Mouse (Mus musculus) hematopoietic stem cell, adult 5-6 weeks (primary cell): ENCODE data around the gene Lypd3. TPM values are rescaled to one million over a fixed set of nuclear protein-coding genes. Genes with fewer than 3 reads are reported as not detected.
"Not testable (repeated sequence)": the region's sequence is repeated elsewhere in the genome, so short reads cannot be mapped to it uniquely, and the experiment has no call there.

Experiments used
- ATAC-seq, 2 experiments: fragments of 125-278 bp in 1 of 2; replicated peaks in 1 of 2; 2 replicates each; pipeline ENCODE4 v1.8.0; 2016 to 2017; ENCODE audit warnings: inconsistent platforms in 2 of 2, mild to moderate bottlenecking in 2 of 2, moderate number of reproducible peaks in 2 of 2, low read depth in 1 of 2, moderate TSS enrichment in 1 of 2; ENCODE audit not compliant: low FRiP score in 2 of 2, poor library complexity in 2 of 2, severe bottlenecking in 2 of 2, insufficient read depth in 1 of 2, low TSS enrichment in 1 of 2
- total RNA-seq: library from RNA; stranded (forward); fragments of 172-1452, 232-1000 nt; gene quantifications from 2 replicates; pipeline ENCODE4 v1.2.3, GENCODE M21; 2017

Gene Lypd3
- total RNA-seq, 1 experiment from 2014 or later = not detected

DNA sequence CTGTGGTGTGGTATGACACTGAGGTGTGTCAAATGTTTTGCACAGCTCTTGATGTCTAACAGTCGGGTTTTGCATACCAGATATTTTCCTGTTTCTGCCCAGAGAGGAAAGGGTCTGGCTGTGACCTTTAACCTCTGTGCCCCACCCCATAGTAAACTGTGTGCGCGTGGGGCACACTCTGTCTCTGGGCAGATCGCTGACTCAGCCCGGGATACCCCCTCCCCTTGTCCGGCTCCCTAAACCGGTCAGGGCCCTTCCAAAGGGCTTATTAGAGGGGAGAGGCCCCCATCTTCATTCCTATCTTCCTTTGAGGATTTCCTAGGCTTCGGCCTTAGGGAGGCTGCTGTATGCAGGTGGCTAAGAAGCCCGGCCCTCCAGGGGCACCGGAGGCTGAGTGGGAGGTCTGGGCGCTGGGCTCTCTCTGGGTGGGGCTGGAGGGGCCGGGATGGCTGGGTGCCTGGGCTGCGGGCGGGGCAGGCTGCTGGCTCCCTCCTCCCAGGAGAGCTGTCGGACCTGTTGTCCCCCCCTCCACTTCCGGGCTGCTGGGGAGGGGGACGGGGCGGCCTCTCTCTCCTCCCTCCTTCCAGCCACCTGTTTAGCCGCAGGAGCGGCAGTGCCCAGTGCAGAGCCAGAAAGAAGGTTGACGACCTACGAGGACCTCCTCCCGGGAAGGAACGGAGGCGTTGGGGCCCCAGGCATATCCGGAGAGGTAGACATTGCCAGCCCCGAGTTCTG lies 26.0 kb upstream of the Lypd3 start, which contains the start of gene Phldb3:
Gene Phldb3 (plus strand): TSS at position 620 of the 735 bp plus-strand sequence.
- ATAC-seq = peak; percentile 25 to 48; a peak in 3 of 4 replicates

DNA sequence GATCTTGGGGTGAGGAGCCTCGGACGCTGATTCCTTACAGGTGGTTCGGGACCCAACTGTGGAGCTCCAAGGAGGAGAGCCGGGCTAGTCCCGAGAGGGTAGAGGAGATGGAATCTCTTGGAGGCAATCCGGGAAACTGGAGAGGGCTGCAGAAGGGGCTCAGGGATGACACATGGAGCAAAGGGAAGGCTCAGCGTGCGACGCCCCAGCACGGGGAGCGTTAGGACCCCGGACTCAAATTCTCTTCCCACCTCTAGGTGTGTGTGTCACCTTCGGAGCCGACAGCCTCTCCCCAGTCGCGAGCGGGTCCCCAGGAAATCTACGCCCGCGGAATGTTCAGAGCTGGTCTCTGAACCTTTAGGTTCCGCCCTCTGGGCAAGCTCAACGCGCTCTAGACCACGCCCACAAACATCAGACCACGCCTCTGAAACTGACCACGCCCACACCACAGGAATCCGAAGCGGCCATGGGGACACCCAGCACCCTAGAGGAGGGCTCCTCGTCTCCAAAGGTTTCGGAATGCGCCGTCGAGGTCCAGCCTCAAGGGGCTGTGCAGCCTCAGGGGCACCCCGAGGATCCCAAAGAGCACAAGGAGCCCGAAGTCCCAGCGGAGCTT lies 25.4 kb upstream of the Lypd3 start:
- ATAC-seq = peak; percentile 77 to 80

DNA sequence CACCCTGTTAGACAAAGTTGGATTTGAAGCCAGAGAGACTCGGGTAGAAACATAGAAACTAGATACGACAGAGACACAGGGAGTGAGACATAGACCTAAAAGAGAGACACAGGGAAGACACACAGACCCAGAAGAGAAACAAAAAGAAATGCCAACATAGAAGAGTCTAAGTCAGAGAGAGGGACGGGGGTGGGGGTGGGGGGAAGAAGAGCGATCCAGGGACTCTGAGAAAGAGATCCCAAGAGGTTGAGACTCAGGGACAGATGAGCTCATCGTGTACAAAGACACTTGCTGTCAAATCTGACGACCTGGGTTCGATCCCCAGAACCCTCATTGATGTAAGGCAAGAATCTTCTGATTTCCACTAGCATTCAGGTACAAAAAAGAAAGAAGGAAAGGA lies 24.6 kb upstream of the Lypd3 start:
- ATAC-seq = no peak

DNA sequence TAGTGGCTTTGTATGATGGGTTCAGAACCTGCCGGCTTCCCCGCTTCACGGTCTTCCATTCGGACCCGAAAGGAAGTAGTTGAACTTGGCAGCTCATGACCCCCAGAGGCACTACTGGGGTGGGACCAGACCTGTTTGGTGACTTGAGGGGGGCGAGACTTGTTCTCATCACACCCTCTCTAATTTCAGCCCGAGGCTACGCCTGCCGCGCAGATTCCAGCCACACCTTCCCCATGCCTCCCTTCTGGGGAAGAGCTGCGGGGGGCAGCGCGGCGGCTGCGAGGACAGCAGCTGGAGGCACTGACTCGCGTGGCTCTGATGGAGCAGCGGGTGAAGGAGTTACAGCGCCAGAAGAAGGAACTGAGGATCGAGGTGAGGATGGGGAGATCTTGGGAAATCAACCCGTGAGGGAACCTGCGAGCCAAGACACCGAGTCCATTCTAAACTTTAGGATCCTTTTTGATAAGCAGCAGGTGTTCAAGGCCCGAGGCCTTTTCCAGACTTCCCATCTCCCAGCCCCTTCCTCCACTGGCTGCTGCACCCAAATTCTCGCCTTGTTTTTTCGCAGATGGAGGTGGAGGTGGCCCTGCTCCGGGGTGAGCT lies 23.9 kb upstream of the Lypd3 start:
- no peak for ATAC-seq

DNA sequence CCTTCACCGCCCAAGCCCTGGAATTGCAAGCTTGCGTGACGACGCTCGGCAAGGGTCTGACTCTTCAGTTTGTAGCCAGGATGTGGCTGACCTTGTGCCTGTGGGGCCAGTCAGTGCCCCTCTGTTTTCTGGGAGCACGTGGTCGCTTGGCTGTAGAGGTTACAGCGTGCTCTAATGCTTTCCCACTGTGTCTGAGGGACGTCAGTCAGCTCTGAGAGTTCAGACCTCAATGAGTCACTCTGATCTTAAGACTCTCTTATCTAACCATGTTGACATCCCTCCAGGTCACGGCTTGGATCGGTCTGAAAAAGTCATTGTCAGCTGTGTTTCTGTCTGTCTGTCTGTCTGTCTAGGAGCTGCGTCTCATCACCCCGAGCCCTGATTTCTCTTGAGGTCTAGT lies 21.5 kb upstream of the Lypd3 start:
- no peak for ATAC-seq

DNA sequence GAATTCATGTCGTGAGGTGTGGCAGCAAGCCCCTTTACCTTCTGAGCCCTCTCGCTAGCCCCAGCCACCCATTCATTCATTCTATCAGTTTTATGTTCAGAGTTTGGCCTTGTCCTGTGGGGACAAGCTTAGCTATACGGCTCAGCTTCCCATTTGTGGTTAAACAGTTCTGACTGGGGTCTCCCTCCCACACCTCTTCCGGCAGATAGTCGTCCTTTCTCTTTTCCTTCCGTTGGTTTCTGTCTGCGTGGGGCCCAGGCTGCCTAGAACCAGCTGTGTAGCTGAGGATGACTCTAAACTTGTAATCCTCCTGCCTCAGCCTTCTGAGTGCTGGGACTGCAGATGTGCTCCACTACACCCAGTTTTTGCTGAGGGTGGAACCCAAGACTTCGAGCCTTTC lies 18.6 kb upstream of the Lypd3 start:
- ATAC-seq = peak; percentile 63 to 74

DNA sequence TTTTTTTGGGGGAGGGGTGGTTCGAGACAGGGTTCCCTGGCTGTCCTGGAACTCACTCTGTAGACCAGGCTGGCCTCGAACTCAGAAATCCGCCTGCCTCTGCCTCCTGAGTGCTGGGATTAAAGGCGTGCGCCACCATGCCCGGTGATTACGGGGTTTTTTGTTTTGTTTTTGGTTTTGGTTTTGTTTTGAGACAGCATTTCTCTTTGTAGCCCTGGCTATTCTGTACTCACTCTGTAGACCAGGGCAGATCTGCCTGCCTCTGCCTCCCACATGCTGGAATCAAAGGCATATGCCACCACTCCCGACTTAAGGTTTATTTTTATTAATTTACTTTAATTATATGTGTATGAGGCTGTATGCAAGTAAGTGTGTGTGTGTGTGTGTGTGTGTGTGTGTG lies 18.0 kb upstream of the Lypd3 start:
- not testable (repeated sequence) for ATAC-seq

DNA sequence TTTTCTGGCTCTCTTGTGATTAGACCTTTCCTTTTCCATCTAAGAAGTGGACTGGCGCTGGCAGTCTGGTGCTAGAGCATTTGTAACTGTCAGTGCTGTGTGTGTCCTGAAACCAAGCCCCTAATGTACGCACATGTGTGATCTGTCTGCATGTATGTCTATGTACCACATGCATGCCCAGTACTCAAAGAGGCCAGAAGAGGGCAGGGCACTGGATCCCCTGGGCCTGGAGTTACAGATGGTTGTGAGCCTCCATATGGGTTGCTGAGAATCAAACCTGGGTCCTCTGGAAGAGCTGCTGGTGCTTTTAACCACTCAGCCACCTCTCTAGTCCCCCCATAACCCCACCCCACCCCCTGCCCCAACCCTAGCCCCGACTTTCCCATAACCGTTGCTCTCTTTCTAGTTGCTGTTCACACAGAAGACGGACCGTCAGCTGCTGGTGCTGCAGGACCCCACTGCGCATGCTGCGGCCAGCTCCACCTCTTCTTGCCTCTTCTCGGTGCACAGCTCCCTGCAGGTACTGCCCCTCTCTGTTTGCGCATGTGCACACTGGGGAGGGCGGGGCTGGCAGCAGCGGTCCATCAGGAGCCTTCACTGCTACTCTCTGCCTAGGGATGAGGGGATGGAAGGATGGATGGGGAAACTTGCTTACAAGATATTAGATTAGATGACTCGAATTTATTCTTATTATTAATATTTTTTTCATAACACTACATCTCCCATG lies 16.5 kb upstream of the Lypd3 start:
- no peak for ATAC-seq

DNA sequence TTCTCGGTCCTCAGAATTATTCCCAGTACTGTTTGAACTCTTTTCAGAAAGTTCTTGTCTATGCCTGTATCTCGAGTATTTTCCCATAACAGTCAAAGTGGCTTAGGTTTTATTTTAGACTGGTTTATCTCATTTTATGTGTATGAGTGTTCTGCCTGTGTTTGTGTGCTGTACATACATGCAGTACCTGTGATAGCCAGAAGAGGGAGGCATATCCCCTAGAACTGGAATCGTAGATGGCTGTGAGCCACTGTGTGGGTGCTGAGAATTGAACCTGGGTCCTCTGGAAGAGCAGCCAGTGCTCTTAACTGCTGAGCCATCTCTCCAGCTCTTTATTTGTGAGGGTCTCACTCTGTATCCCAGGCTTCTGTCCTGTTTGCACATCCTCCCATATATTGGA lies 15.2 kb upstream of the Lypd3 start:
- ATAC-seq = no peak

DNA sequence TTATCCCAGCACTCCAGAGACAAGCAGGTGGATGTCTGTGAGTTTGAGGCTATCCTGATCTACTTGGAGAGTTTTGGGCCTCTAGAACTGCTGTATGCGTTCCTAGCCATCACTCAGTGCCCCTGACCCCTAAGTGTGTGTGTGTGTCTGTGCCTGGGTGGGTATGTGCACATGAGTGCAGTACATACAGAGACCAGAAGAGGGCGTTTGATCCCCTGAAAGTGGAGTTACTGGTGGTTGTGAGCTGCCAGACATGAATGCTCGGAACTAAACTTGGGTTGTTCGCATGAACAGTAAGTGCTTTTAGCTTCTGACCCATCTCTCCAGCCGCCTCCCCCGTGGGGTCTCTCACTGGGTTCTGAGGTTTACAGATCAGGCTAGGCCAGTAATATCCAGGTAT lies 13.4 kb upstream of the Lypd3 start:
- no peak for ATAC-seq

DNA sequence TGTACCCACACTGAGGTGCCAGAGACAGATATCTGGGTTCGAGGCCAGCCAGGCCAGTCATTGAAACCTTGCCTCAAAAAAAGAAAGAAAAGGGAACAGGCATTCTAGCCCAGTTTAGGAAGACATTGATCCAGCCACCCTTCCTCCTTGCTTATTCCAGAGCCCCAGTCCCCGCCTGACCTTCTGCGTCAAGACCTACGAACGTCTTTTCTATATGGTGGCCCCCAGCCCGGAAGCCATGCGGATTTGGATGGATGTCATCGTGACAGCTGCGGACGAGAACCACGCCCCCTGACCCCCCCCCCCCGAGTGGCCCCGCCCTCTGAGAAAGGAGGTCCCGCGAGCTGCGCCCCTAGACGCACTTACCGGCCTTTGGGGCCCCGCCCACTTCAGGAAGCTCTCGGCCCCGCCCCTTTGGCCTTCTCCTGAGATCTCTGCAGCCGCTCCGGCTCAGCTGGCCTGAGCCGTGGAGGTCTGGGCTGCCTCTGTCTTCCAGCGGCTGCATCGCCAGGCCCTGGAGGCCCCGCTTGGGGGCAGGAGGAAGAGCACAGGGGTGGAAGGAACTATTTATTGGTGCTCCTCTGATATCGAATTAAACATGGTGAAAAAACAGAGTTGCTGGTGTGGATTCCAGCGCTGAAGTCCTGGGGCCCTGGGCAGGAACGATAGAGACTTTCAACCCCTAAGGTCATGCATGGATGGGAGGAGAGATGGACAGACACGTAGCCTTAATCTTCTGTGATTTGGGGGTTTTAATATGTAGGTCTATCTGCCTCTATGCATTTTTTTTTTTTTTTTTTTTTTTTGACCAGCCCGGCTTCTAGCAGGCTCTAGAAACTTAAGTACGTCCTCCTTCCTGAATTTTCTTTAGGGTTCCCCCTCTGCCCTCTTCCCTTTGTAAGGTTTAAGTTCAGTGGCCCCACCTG lies 7.4 kb upstream of the Lypd3 start:
- ATAC-seq = peak; percentile 76 to 89

DNA sequence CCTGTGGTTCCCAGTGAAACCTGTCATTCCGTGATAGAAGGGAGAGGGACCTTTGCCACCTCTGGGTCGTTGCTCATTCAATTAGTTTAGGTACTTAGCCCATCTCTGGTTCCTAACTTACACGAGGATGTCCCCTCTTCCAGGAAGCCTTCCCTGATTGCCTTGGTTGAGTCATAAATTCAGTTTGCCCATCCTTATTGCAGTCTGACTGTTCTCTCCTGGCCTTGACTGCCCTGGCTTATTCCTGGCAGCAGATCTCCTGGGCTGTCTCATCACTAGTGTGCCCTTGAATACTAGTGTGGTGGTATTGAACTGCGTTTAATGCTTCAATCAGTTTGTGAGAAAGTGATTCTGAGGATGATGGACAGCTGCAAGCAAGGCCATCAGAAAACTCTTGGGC lies 6.7 kb upstream of the Lypd3 start:
- no peak for ATAC-seq

DNA sequence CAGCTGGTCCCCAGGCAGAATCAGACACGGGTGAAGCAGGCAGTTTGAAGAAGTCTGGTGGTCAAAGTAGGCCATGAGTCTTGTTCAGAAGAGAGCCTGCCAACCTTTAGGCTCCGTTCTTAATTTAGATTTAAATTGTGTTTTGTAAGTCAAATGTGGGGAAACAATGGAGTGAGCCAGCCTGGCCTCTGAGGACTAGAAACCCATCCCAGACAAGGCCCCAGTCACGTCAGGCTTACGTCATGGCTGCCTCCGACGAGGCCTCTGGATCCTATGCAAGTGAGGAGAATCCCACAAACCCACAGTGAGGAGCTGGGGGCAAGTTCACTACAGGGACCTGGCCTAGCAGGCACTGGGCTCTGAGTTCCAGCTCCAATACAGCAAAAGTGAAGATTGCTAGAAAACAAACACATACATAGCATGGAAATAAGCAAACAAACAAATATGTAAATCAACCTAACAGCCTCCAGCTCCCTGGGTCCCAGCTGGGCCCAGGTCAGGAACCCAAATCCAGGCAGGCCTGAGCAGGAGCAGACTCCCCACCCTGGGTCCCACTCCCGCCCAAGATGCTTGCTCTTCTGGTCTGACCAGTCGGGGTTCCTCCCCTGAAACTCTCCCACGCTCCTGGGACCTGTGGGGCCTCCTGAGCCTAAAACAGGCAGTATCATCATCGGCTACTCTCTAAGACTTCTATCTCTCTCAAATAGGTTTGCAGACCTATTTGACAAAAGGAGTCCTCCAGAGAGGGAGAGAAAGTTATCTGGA lies 6.1 kb upstream of the Lypd3 start:
- ATAC-seq = no peak

DNA sequence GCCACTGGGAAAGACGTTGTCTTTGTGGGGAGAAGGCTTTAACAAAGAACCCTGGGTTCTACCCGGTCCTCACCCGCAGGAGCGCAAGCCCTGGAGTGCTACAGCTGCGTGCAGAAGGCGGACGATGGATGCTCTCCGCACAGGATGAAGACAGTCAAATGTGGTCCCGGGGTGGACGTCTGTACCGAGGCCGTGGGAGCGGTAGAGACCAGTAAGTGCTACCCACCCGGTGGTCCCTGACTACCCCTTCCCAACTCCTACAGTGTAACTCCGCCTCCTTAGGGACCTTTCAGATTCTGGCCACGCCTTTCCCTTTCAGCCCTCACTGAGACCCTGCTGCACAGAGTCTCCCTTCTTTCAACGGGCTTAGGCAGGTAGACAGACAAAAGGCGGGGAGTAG lies 696 bp downstream of the Lypd3 start:
- no peak for ATAC-seq

DNA sequence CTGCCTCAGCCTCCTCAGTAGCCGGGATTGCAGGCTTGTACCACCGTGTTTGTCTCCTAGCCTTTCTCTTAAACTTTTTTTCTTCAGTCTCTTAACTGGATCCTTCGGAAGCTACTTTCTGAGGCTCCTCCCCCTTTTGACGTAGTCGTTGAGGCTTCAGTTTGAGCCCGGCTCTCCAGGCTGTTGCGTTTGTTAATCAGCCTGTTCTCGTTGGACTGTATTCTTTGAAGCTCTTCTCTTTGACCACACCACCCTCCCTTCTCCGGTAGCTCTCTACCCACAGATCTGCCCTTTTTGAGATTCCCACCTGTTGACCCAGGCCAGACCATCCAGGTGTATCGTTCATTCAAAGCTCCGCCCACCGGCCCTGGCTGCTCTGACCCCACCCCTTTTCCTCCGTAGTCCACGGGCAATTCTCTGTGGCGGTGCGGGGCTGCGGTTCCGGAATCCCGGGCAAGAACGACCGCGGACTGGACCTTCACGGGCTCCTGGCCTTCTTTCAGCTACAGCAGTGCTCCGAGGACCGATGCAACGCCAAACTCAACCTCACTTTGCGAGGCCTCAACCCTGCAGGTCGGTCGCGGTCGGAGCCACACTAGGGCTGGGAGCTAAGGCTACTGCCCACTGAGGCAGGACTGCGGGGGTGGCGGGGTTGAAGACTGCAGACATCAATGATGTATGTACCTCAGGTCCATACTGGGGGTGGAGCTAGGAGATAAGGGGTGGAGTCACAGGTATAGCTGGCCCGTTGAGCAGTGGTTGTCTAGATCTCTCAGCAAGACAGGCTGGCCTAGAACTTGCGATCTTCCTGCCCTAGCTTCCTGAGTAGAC lies 1.9 kb downstream of the Lypd3 start:
- ATAC-seq = peak; percentile 25 to 68

DNA sequence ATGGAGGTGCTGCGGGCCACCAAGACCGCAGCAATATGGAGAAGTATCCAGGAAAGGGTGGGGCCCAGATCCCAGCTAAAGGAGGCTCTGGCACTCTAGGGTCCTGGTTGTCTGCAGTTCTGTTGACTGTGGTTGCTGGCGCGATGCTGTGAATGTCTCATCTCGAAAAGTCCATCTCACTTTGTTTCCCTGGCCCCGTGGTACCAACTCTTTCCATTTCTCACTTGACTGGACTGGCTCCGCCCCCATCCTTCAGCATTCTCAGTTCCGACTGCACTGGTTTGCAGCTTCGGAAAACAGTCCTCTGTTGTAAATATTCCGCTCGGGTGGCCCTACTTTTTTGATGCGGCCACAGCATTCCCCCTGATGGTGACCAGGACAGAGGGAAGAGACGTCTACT lies 4.1 kb downstream of the Lypd3 start:
- ATAC-seq = no peak
